ENCODE assay signal across 7 mouse cellular contexts in genomic region chr13:38344713-38345430, GRCm38 (mm10). TPM values are rescaled to one million over a fixed set of nuclear protein-coding genes. Genes with fewer than 3 reads are reported as not detected.
DNase-seq lines count a peak whose midpoint lies in the region; ATAC-seq lines count a peak whose summit lies in the region.

TSS of gene Bmp6 (plus strand) at chr13:38345107.

- peak within 1 kb of the TSS; percentile 50 for H3K4me3 ChIP-seq in heart, embryonic 11.5 days (ENCODE audit: low read depth, low read length)
- peak within 1 kb of the TSS; percentile 51 for H3K4me3 ChIP-seq in kidney, embryonic 14.5 days (ENCODE audit: low read length)
- peak within 1 kb of the TSS; percentile 51 for H3K4me3 ChIP-seq in limb, embryonic 13.5 days
- peak within 1 kb of the TSS; percentile 44 for H3K4me3 ChIP-seq in midbrain, embryonic 14.5 days (replicated peaks; ENCODE audit: low read depth, low read length)
- peak within 1 kb of the TSS; percentile 46 for H3K4me3 ChIP-seq in stomach, embryonic 15.5 days (replicated peaks)

- H3K4me2 ChIP-seq in heart, embryonic 11.5 days: peak within 1 kb of the TSS; percentile 92
- peak within 1 kb of the TSS; percentile 88 for H3K4me2 ChIP-seq in kidney, embryonic 14.5 days (replicated peaks; ENCODE audit: low read depth, low read length)
- peak within 1 kb of the TSS; percentile 85 for H3K4me2 ChIP-seq in limb, embryonic 13.5 days (replicated peaks)
- peak within 1 kb of the TSS; percentile 82 for H3K4me2 ChIP-seq in midbrain, embryonic 14.5 days (ENCODE audit: low read length)
- H3K4me2 ChIP-seq in stomach, embryonic 15.5 days: peak within 1 kb of the TSS; percentile 96

- peak; percentile 28 for DNase-seq in c-Kit-positive CD71-negative TER-119-negative erythroid progenitor cells, embryonic 14.5 days (ENCODE audit: low read depth)
- DNase-seq in fibroblast of lung, adult 2 months (ENCODE audit: low read depth): peak; percentile 44
- peak; percentile 88 for DNase-seq in midbrain, embryonic 14.5 days

- no peaks in the 10 kb centered on the region for H3K36me3 ChIP-seq in heart, embryonic 11.5 days (ENCODE audit: control insufficient read depth, insufficient read depth, low read length)
- H3K36me3 ChIP-seq in kidney, embryonic 14.5 days (ENCODE audit: control insufficient read depth, insufficient read depth, low read length): no peaks in the 10 kb centered on the region
- no peaks in the 10 kb centered on the region for H3K36me3 ChIP-seq in limb, embryonic 13.5 days
- no peaks in the 10 kb centered on the region for H3K36me3 ChIP-seq in midbrain, embryonic 14.5 days (ENCODE audit: control insufficient read depth, insufficient read depth, low read length)
- H3K36me3 ChIP-seq in stomach, embryonic 15.5 days: no peaks in the 10 kb centered on the region

- WGBS in heart, embryonic 11.5 days (ENCODE audit: insufficient replicate concordance): 3% methylated on average over 54 of the region's 54 CpGs
- 2% methylated on average over 54 of the region's 54 CpGs for WGBS in kidney, embryonic 14.5 days
- WGBS in limb, embryonic 13.5 days: 2% methylated on average over 52 of the region's 54 CpGs
- 3% methylated on average over 54 of the region's 54 CpGs for WGBS in midbrain, embryonic 14.5 days
- 1% methylated on average over 54 of the region's 54 CpGs for WGBS in stomach, embryonic 15.5 days

- H3K9me3 ChIP-seq in heart, embryonic 11.5 days (replicated peaks; ENCODE audit: control insufficient read depth, low read length): no peaks in the 10 kb centered on the region
- no peaks in the 10 kb centered on the region for H3K9me3 ChIP-seq in kidney, embryonic 14.5 days (ENCODE audit: control insufficient read depth, low read length)
- H3K9me3 ChIP-seq in limb, embryonic 13.5 days: no peaks in the 10 kb centered on the region
- no peaks in the 10 kb centered on the region for H3K9me3 ChIP-seq in midbrain, embryonic 14.5 days (ENCODE audit: control insufficient read depth, low read length)
- H3K9me3 ChIP-seq in stomach, embryonic 15.5 days: no peaks in the 10 kb centered on the region

- ATAC-seq in heart, embryonic 11.5 days (replicated peaks; ENCODE audit: insufficient number of reproducible peaks, low FRiP score, low TSS enrichment): peak; percentile 77
- ATAC-seq in kidney, embryonic 14.5 days (ENCODE audit: low FRiP score, low TSS enrichment): peak; percentile 93
- ATAC-seq in limb, embryonic 13.5 days (ENCODE audit: low FRiP score, low read depth): peak; percentile 97
- peak; percentile 87 for ATAC-seq in midbrain, embryonic 14.5 days (ENCODE audit: low FRiP score, low TSS enrichment)
- peak; percentile 94 for ATAC-seq in stomach, embryonic 15.5 days (ENCODE audit: insufficient read depth, low FRiP score, low read depth)

- H3K27me3 ChIP-seq in heart, embryonic 11.5 days (ENCODE audit: control insufficient read depth, insufficient read depth, low read length): peaks cover 28% of the 10 kb centered on the region
- H3K27me3 ChIP-seq in kidney, embryonic 14.5 days (ENCODE audit: control insufficient read depth, insufficient read depth, low read length): peaks cover 45% of the 10 kb centered on the region
- H3K27me3 ChIP-seq in limb, embryonic 13.5 days: peaks cover 65% of the 10 kb centered on the region
- H3K27me3 ChIP-seq in midbrain, embryonic 14.5 days (ENCODE audit: control insufficient read depth, insufficient read depth, low read length): peaks cover 50% of the 10 kb centered on the region
- H3K27me3 ChIP-seq in stomach, embryonic 15.5 days (replicated peaks): peaks cover 46% of the 10 kb centered on the region

- H3K27ac ChIP-seq in heart, embryonic 11.5 days (ENCODE audit: low read depth, low read length): no peak within 1 kb of the TSS
- H3K27ac ChIP-seq in kidney, embryonic 14.5 days (ENCODE audit: low read depth, low read length): no peak within 1 kb of the TSS
- H3K27ac ChIP-seq in limb, embryonic 13.5 days: no peak within 1 kb of the TSS
- no peak within 1 kb of the TSS for H3K27ac ChIP-seq in midbrain, embryonic 14.5 days (replicated peaks; ENCODE audit: low read depth, low read length)
- no peak within 1 kb of the TSS; the same call in 1 of the 2 replicates for H3K27ac ChIP-seq in stomach, embryonic 15.5 days

- peak within 1 kb of the TSS; percentile 56 for H3K9ac ChIP-seq in heart, embryonic 11.5 days (ENCODE audit: low read depth, low read length)
- H3K9ac ChIP-seq in kidney, embryonic 14.5 days (ENCODE audit: low read depth, low read length): peak within 1 kb of the TSS; percentile 50
- H3K9ac ChIP-seq in limb, embryonic 13.5 days: peak within 1 kb of the TSS; percentile 61
- peak within 1 kb of the TSS; percentile 37 for H3K9ac ChIP-seq in midbrain, embryonic 14.5 days (replicated peaks; ENCODE audit: low read length)
- H3K9ac ChIP-seq in stomach, embryonic 15.5 days: 0 out of 2 replicates have a peak within 1 kb of the TSS, but pooled peaks have one; percentile 16

- H3K4me1 ChIP-seq in heart, embryonic 11.5 days (ENCODE audit: control insufficient read depth, insufficient read depth, low read length): peaks cover 18% of the 10 kb centered on the region
- peaks cover 21% of the 10 kb centered on the region for H3K4me1 ChIP-seq in kidney, embryonic 14.5 days (ENCODE audit: control insufficient read depth, insufficient read depth, low read length)
- peaks cover 30% of the 10 kb centered on the region for H3K4me1 ChIP-seq in limb, embryonic 13.5 days
- peaks cover 18% of the 10 kb centered on the region for H3K4me1 ChIP-seq in midbrain, embryonic 14.5 days (ENCODE audit: control insufficient read depth, insufficient read depth, low read length)
- peaks cover 25% of the 10 kb centered on the region for H3K4me1 ChIP-seq in stomach, embryonic 15.5 days

RNA-seq across cellular contexts. Expression of gene Bmp6, which starts in this region (rescaled TPM):
- 2.6 and 3.1 TPM in 2 replicates for polyA plus RNA-seq in heart, embryonic 11.5 days (2014; fragmentation: Nextera tagmentation; extraction: Ambion mirVana)
- polyA plus RNA-seq in kidney, embryonic 14.5 days (2014; fragmentation: Nextera tagmentation; extraction: Ambion mirVana): 1.6 and 1.7 TPM in 2 replicates
- 0.73 and 0.83 TPM in 2 replicates for polyA plus RNA-seq in limb, embryonic 13.5 days (2015; fragmentation: Nextera tagmentation; extraction: Ambion mirVana)
- 0.86 and 4.2 TPM in 2 replicates for polyA plus RNA-seq in midbrain, embryonic 14.5 days (2014; fragmentation: Nextera tagmentation; extraction: Ambion mirVana)
- 1.9 and 2.1 TPM in 2 replicates for polyA plus RNA-seq in stomach, embryonic 15.5 days (2015; fragmentation: Nextera tagmentation; extraction: Ambion mirVana)

Comparison
In these comparisons a context has a peak if more than half of its experiments do, and no peak if none do; other contexts are left out.
1. Peak in ATAC-seq, H3K4me3 ChIP-seq, H3K9ac ChIP-seq and H3K4me2 ChIP-seq in limb, embryonic 13.5 days; RNA of the gene not detected or under 1 TPM.
2. DNase-seq: peak in every context shown above with its lines; median percentile 88 in midbrain, embryonic 14.5 days; 44 in fibroblast of lung, adult 2 months; 28 in c-Kit-positive CD71-negative TER-119-negative erythroid progenitor cells, embryonic 14.5 days.